Mouse (Mus musculus) hindbrain, embryonic 15.5 days (tissue): ENCODE measurements around the gene Zfp37. TPM values are rescaled to one million over a fixed set of nuclear protein-coding genes. Genes with fewer than 3 reads are reported as not detected.
"Not testable (repeated sequence)": the region's sequence is repeated elsewhere in the genome, so short reads cannot be mapped to it uniquely, and the experiment has no call there.

Experiments
- ATAC-seq: fragments of 200-750 bp; cut with Nextera tagmentation; 2 replicates; pipeline ENCODE4 v1.8.0; 2017; ENCODE audit warnings: low read depth, moderate number of reproducible peaks, moderate TSS enrichment; ENCODE audit not compliant: low FRiP score
- H3K27ac ChIP-seq: fragments of 300-500 bp; sonication (generic); replicated peaks from 2 replicates; pipeline ENCODE4 v1.5.1; 2015; ENCODE audit warnings: mild to moderate bottlenecking, inconsistent platforms
- H3K27me3 ChIP-seq: fragments of 300-500 bp; sonication (generic); 2 replicates; pipeline ENCODE4 v1.6.1; 2015; ENCODE audit warnings: control low read depth, inconsistent platforms
- H3K36me3 ChIP-seq: fragments of 300-500 bp; sonication (generic); 2 replicates; pipeline ENCODE4 v1.6.1; 2015; ENCODE audit warnings: control low read depth, inconsistent platforms
- H3K4me1 ChIP-seq: fragments of 300-500 bp; sonication (generic); replicated peaks from 2 replicates; pipeline ENCODE4 v1.6.1; 2015; ENCODE audit warnings: control low read depth, inconsistent platforms
- H3K4me2 ChIP-seq: fragments of 300-500 bp; sonication (generic); 2 replicates; pipeline ENCODE4 v1.6.1; 2015; ENCODE audit warnings: moderate library complexity, mild to moderate bottlenecking, inconsistent platforms
- H3K4me3 ChIP-seq: fragments of 300-500 bp; sonication (generic); 2 replicates; pipeline ENCODE4 v1.5.1; 2015; ENCODE audit warnings: mild to moderate bottlenecking, inconsistent platforms
- H3K9ac ChIP-seq: fragments of 300-500 bp; sonication (generic); 2 replicates; pipeline ENCODE4 v1.6.1; 2015; ENCODE audit warnings: inconsistent platforms
- H3K9me3 ChIP-seq: fragments of 300-500 bp; sonication (generic); 2 replicates; pipeline ENCODE4 v1.6.1; 2016; ENCODE audit warnings: control low read depth, inconsistent platforms
- WGBS: fragments of 180-500 bp; shearing (Covaris S2); methylation state at CpG from one replicate; pipeline ENCODE4 v1.1.7; 2015; 5-methylcytosine and 5-hydroxymethylcytosine counted together
- polyA plus RNA-seq: library from polyadenylated mRNA; unstranded; fragments of >200 nt; fragmentation: Nextera tagmentation; extraction: Ambion mirVana; gene quantifications from 2 replicates; pipeline ENCODE4 v1.2.1, GENCODE M21; 2015

Gene Zfp37
- 24.4 and 28.3 TPM in 2 replicates for polyA plus RNA-seq

DNA sequence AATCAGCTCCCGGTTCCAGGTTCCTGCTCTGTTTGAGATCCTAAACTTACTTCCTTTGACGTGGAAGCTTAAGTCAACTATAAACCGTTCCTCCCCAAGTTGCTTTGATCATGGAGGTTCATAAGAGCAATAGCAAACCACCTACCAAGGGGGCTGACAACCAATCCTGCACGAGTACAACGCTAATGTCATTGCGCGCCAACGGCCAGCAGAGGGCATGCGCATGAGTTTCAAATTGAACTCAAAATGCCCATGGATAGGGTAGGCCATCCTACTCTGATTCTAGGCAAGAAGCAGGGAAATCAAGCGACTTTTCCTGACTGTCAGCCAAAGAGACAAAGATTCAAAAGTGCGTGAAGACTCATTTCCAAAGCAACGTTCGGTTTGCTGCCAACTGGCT, at the start of gene Zfp37:
Gene Zfp37, minus strand, starts transcription at position 279 of the 400 bp plus-strand sequence.
- Histone ChIP-seq H3K4me3 (no peak within 1 kb of the TSS), H3K4me1 (no peaks in the 10 kb centered on the region), H3K9ac (no peak within 1 kb of the TSS), H3K27ac (no peak within 1 kb of the TSS), H3K9me3 (no peaks in the 10 kb centered on the region), H3K4me2 (no peak within 1 kb of the TSS), H3K27me3 (no peaks in the 10 kb centered on the region), H3K36me3 (no peaks in the 10 kb centered on the region)
- WGBS = 76% methylated on average over 13 of the region's 13 CpGs
- no peak for ATAC-seq

DNA sequence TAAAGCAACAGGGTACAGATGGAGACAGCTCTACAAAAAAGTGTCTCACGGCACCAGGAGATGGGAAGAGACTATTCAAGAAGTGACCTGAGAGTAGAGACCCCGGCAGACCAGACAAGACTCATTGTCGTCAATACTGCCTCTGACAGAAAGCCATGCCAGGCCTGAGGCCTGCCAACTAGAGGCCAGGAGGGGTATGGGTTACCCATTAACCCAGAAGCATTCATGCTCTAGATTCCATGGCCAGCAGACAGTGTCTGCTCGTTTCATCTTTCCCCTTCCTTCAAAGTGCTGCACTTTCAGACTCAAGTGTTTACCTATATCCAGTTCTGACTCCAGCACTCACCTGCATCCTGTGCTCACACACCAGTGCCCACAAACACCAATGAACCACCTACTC, 47.2 kb upstream of the Zfp37 start:
- Histone ChIP-seq H3K4me3 (no peak overlapping the region), H3K36me3 (no peaks in the 10 kb centered on the region), H3K4me2 (no peak overlapping the region), H3K4me1 (0 out of 2 replicates have a peak, but pooled peaks cover 3% of the 10 kb centered on the region), H3K9me3 (no peaks in the 10 kb centered on the region), H3K9ac (no peak overlapping the region), H3K27me3 (no peaks in the 10 kb centered on the region), H3K27ac (no peak overlapping the region)
- 55% methylated on average over 4 of the region's 4 CpGs for WGBS
- ATAC-seq = no peak

DNA sequence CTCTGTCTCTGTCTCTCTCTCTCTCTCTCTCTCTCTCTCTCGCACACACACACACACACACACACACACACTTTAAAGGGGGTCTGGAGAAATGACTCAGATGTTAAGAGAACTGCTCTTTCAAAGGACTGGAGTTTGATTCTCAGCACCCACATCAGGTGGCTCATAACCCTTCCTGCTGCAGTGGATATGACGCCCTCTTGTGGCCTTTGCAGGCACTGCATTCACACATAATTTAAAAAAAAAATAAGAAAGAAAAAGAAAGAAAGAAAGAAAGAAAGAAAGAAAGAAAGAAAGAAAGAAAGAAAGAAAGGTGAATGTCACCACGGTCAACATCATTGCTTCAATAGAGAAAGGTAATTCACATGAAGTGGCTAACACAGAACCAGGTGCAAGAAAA, 46.4 kb upstream of the Zfp37 start:
- Histone ChIP-seq H3K4me3 (no peak overlapping the region), H3K9ac (no peak overlapping the region), H3K27ac (no peak overlapping the region), H3K9me3 (no peaks in the 10 kb centered on the region), H3K4me2 (no peak overlapping the region), H3K4me1 (0 out of 2 replicates have a peak, but pooled peaks cover 3% of the 10 kb centered on the region), H3K36me3 (no peaks in the 10 kb centered on the region), H3K27me3 (no peaks in the 10 kb centered on the region)
- 76% methylated on average over 3 of the region's 3 CpGs for WGBS
- no peak for ATAC-seq

DNA sequence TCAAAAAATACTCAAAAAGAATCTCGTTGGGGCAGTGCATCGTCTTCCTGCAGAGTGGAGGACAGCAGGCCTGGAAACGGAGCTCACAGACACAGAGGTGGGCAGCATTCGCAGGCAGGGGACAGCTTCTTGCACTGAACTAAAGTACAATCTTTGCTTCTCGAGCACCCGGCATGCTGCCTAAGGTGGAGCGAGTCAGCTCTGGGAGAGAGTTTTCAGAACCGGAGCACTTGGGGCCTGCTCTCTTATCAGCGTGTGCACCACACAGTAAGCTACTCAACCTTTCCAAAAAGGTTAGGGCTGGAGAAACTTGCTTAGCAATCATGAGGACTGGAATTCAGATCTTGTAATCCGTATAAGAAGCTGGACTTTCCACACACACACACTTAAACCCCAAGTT, 45.8 kb upstream of the Zfp37 start:
- Histone ChIP-seq H3K4me1 (0 out of 2 replicates have a peak, but pooled peaks cover 3% of the 10 kb centered on the region), H3K4me3 (no peak overlapping the region), H3K27ac (no peak overlapping the region), H3K4me2 (no peak overlapping the region), H3K9me3 (no peaks in the 10 kb centered on the region), H3K9ac (no peak overlapping the region), H3K27me3 (no peaks in the 10 kb centered on the region), H3K36me3 (no peaks in the 10 kb centered on the region)
- no peak for ATAC-seq
- 88% methylated on average over 10 of the region's 10 CpGs for WGBS

DNA sequence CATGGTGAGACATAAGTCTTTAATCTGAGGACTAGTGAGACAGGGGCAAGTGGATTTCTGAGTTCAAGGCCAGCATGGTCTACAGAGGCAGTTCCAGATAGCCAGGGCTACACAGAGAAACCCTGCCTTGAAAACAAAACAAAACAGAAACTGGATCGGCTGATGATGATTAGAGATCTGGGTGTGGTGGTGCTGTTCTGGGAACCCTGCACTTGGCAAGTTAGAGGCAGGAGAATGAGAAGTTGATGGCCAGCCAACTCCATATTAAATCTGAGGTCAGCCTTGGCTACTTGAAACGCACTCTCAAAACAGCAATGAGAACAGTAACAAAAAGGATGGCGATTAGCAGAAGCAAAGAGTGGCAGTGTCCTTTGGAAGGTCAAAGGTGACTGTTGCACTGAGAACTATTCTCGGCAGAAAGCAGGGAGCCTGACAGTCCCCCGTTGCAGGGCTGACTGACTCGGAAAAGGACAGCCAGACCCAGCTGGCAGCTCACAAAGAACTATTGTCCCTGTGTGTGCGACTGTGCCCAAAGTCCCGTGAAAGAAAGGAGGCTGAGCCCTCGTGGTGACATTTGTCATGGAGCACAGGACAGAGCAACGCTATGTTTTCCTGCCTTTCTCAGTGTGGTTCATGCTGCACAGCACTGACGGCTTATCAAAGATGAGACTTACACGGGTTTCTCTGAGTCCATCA, 44.1 kb upstream of the Zfp37 start:
- Histone ChIP-seq H3K9me3 (no peaks in the 10 kb centered on the region), H3K36me3 (no peaks in the 10 kb centered on the region), H3K4me3 (no peak overlapping the region), H3K9ac (no peak overlapping the region), H3K27ac (no peak overlapping the region), H3K4me1 (0 out of 2 replicates have a peak, but pooled peaks cover 3% of the 10 kb centered on the region), H3K27me3 (no peaks in the 10 kb centered on the region), H3K4me2 (no peak overlapping the region)
- ATAC-seq = peak; percentile 83
- 3% methylated on average over 12 of the region's 12 CpGs for WGBS

DNA sequence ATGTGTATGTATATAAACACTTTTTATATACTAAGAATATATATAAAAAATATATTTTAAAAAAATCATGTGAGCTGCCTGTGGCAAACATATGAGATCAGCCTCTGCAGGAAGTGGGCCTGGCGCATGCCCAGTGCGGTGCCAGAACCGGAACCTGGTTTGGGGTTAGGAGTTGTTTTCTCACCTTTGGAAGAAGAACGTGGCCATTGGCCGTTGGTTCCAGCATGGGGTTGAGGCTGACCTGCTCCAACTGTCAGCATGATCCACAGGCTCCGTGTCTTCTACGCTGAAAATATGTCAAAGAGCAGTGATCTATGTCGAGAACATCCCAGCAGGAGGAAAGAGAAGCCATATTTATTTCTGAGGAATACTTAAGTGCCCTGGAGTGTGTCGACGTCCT, 43.1 kb upstream of the Zfp37 start:
- H3K36me3 ChIP-seq = no peaks in the 10 kb centered on the region
- no peak overlapping the region for H3K9ac ChIP-seq
- no peaks in the 10 kb centered on the region for H3K27me3 ChIP-seq
- no peaks in the 10 kb centered on the region for H3K9me3 ChIP-seq
- ATAC-seq = no peak
- 0 out of 2 replicates have a peak, but pooled peaks cover 3% of the 10 kb centered on the region for H3K4me1 ChIP-seq
- H3K27ac ChIP-seq = no peak overlapping the region
- no peak overlapping the region for H3K4me2 ChIP-seq
- H3K4me3 ChIP-seq = no peak overlapping the region
- WGBS = 82% methylated on average over 10 of the region's 10 CpGs

DNA sequence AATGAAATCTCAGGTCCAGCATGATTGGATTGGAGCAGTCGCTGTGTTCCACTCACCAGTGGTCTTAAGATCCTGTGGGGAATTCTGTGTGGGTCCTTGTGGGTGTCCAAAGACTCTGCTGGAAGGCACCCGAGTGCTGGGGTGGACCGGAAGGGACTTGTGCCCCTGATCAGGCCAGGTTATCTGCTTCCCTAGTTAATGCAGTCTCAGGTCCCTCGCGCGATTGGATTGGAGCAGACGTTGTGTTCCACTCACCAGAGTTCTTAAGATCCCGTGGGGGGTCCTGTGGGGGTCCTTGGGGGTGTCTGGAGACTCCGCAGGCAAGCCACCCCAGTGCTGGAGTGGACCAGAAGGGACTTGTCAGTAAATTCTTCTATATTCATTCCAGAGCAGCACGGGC, 41.8 kb upstream of the Zfp37 start:
- Histone ChIP-seq H3K27me3 (no peaks in the 10 kb centered on the region), H3K27ac (no peak overlapping the region), H3K9me3 (no peaks in the 10 kb centered on the region), H3K36me3 (no peaks in the 10 kb centered on the region), H3K4me1 (0 out of 2 replicates have a peak, but pooled peaks cover 3% of the 10 kb centered on the region), H3K9ac (no peak overlapping the region), H3K4me2 (no peak overlapping the region), H3K4me3 (no peak overlapping the region)
- WGBS = 92% methylated on average over 10 of the region's 10 CpGs
- ATAC-seq = no peak

DNA sequence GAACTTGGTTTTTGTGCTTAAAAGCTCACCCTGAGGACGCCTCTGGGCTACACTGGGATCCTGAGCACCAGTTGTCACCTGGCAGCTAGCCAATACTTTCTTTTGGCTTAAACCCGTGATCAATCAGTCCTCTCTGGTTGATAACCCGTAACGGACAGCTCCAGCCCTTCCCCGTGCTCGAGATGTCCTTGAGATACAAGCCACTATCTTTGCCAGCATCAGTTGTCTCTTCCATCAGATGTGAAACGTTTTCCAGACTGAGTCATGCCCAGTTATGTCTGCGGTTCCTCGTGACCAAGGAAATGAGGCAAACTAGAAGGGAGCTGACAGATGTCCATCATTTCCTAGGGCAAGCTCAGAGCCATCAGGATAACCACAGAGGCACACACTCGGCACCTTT, 36.3 kb upstream of the Zfp37 start:
- no peaks in the 10 kb centered on the region for H3K4me1 ChIP-seq
- no peak overlapping the region for H3K27ac ChIP-seq
- H3K4me3 ChIP-seq = no peak overlapping the region
- no peak overlapping the region for H3K4me2 ChIP-seq
- no peaks in the 10 kb centered on the region for H3K27me3 ChIP-seq
- no peak overlapping the region for H3K9ac ChIP-seq
- no peaks in the 10 kb centered on the region for H3K36me3 ChIP-seq
- ATAC-seq = no peak
- WGBS = 74% methylated on average over 10 of the region's 10 CpGs
- H3K9me3 ChIP-seq = no peaks in the 10 kb centered on the region

DNA sequence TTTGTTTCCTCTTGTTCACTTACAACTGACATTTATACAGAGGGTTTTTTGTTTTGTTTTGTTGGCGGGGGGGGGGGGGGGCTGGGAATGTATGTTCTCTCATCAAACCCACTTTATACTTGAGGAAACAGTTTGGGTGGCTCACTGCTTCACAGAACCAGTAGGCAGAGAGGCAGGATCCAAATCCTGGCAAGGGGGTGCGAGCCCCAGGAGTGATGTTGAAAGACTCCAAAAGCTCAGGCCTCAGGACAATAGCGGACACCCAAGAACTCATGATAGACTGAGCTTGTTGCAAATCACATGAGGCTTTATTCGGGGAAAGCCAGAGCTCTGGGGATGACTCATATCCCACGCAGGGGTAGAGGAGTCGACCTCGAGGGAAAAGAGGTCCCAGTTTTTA, 35.2 kb upstream of the Zfp37 start:
- not testable (repeated sequence) for H3K27ac ChIP-seq, H3K27me3 ChIP-seq, H3K4me3 ChIP-seq, H3K9me3 ChIP-seq, H3K4me1 ChIP-seq, H3K36me3 ChIP-seq, ATAC-seq, H3K9ac ChIP-seq, H3K4me2 ChIP-seq
- 86% methylated on average over 7 of the region's 7 CpGs for WGBS

DNA sequence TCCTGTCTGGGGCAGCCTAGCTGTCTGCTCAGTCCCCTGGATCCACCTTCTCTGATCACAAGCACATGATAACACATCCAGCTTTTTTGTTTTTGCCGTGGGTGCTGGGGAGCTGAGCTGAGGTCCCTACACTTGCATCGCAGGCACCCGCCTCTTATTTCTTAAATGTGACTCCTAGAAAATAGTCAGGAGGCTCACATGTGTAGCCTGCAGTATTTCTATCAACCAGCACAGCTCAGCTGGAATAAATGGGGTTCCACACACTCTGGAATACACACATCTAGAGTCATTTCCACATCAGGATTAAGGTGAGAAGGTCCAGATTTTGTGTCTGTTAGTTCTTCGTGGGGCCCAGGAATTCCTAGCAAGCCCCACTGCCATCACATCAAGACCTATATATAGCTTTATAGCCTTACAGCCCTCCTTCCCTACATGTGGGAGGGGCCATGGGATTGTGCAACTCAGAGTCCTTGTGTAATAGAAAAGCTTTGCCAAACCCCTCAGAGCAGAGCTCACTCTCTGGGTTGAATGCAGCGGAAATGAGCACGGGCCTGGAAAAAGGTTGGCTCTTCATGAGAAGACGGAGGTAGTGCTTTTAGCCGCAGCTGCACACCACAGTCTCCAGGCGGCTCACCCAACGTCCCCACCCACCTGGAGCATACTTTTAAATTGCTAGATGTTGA, 34.4 kb upstream of the Zfp37 start:
- Histone ChIP-seq H3K27ac (no peak overlapping the region), H3K9me3 (no peaks in the 10 kb centered on the region), H3K27me3 (no peaks in the 10 kb centered on the region), H3K9ac (no peak overlapping the region), H3K4me1 (no peaks in the 10 kb centered on the region), H3K4me3 (no peak overlapping the region), H3K36me3 (no peaks in the 10 kb centered on the region), H3K4me2 (no peak overlapping the region)
- no peak for ATAC-seq
- WGBS = 83% methylated on average over 10 of the region's 10 CpGs

DNA sequence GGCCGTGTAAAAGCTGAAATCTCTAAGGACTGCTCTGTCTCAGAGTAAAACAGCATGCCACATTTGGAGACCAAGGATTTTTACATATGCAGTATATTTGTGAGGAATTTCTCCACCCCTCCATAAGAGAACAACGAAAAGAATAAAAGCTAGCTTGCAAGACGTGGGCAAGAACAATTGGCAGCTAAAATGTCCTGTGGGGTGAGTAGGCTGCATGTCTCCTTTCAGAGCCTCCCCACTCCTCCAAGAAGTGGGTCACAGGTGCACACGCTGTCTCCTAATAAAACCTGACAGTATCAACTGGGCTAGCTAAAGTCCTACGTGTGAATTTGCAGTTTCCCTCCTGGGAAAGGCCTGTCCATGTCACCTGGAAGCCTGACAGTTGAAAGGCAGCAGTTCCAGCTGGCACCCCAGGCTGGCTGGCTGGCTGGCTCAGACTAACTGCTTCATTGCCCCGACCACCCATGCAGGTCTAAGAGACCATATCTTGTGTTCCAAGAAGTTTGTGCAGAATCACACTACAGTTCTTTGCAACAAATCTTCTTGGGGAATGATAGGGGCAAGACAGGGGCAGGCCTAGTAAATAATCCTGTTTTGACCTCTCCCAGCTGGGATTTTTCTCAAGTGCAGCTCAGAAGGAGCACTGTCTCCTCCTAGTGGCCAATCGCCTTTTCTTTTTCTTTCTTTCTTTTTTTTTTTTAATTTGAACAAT, 32.4 kb upstream of the Zfp37 start:
- Histone ChIP-seq H3K4me1 (no peaks in the 10 kb centered on the region), H3K27me3 (no peaks in the 10 kb centered on the region), H3K4me2 (no peak overlapping the region), H3K4me3 (no peak overlapping the region), H3K9ac (no peak overlapping the region), H3K9me3 (no peaks in the 10 kb centered on the region), H3K36me3 (no peaks in the 10 kb centered on the region), H3K27ac (no peak overlapping the region)
- ATAC-seq = peak; percentile 51; the same call in 1 of the 2 replicates
- WGBS = 34% methylated on average over 7 of the region's 7 CpGs

DNA sequence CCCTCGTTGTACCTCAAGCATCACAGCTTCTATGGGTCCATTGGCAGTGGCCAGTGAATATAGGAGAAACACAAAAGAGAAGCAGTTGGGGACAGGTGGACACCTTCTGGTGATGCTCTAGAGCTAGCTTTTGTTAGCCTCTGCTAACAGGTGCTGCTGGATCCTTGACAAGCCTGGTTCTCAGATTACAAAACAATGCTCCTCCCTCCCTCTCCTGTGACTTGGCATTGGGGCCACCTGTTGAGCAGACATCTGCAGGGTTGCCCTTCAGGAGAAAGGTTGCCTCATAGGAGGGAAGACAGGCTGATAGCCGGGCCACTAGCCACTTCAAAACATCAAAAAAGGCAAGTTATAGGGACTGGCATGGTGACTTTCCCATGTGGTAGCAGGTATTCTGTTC, 31.4 kb upstream of the Zfp37 start, which contains the start of gene Slc31a2:
Gene Slc31a2, plus strand, starts transcription at position 287 of the 400 bp plus-strand sequence.
- no peaks in the 10 kb centered on the region for H3K4me1 ChIP-seq
- no peaks in the 10 kb centered on the region for H3K27me3 ChIP-seq
- H3K36me3 ChIP-seq = no peaks in the 10 kb centered on the region
- ATAC-seq = no peak
- H3K4me2 ChIP-seq = no peak within 1 kb of the TSS
- no peaks in the 10 kb centered on the region for H3K9me3 ChIP-seq
- H3K4me3 ChIP-seq = no peak within 1 kb of the TSS
- H3K9ac ChIP-seq = no peak within 1 kb of the TSS
- WGBS = 55% methylated on average over 2 of the region's 2 CpGs
- no peak within 1 kb of the TSS for H3K27ac ChIP-seq
